Mouse (Mus musculus): ENCODE results near the gene Tnnc1.

Tnnc1 gene

DNA sequence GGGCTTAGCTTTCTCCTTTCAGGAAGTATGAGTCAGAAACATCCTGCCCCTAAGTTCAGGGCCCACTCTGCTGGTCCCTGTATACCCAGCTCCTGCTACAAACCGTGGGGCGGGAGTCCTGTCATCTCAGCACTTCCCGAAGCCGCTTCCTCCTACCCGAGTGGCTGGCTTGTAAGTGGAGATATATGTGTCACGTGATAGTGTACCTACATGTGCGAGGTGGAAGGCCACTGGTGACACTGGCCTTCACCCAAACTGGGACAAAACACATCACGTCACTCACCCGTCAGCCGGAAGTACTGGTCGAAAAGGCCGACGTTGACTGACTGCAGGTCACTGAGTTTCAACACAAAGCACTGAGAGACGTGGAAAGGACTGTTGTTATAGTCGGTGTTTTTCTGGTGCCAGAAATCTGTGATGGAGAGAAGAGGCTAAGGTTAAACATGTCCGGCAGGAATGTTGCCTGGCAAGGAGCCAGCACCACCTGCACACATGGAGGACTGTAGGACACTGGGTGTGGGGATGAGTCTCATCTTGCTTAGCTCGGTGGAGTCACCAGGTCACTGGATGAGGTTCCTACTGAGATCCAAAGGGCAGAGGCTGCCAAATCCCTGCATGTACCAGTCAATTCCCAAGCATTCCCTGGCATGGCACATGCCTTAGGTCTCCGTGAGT lies 35.2 kb upstream of the Tnnc1 start:
- DNase-seq (ENCODE audit: low read depth, low spot score): no peak
- Histone ChIP-seq H3K36me3 (ENCODE audit: control insufficient read depth, insufficient read depth, low read length, poor library complexity, severe bottlenecking) (peaks cover 21% of the 10 kb centered on the region), H3K27me3 (ENCODE audit: control insufficient read depth, insufficient read depth, low read length, poor library complexity, severe bottlenecking) (no peaks in the 10 kb centered on the region)

- H3K27me3 ChIP-seq (ENCODE audit: control insufficient read depth, insufficient read depth, low read length, poor library complexity, severe bottlenecking): no peaks in the 10 kb centered on the region
- no peak for DNase-seq (ENCODE audit: low read depth, low spot score)
- H3K36me3 ChIP-seq (ENCODE audit: control insufficient read depth, insufficient read depth, low read length, poor library complexity, severe bottlenecking): peaks cover 21% of the 10 kb centered on the region
Measured at GRCm38 (mm10) chr14:31173537-31173936, 34.6 kb upstream of the Tnnc1 start.

- DNase-seq (ENCODE audit: low read depth, low spot score): no peak
- H3K27me3 ChIP-seq (ENCODE audit: control insufficient read depth, insufficient read depth, low read length, poor library complexity, severe bottlenecking): no peaks in the 10 kb centered on the region
- peaks cover 16% of the 10 kb centered on the region for H3K36me3 ChIP-seq (ENCODE audit: control insufficient read depth, insufficient read depth, low read length, poor library complexity, severe bottlenecking)
Measured at GRCm38 (mm10) chr14:31177287-31177686, 30.8 kb upstream of the Tnnc1 start.

- Histone ChIP-seq H3K36me3 (ENCODE audit: control insufficient read depth, insufficient read depth, low read length, poor library complexity, severe bottlenecking) (peaks cover 14% of the 10 kb centered on the region), H3K27me3 (ENCODE audit: control insufficient read depth, insufficient read depth, low read length, poor library complexity, severe bottlenecking) (no peaks in the 10 kb centered on the region)
- DNase-seq (ENCODE audit: low read depth, low spot score): no peak
Measured at GRCm38 (mm10) chr14:31177715-31178114, 30.4 kb upstream of the Tnnc1 start.

DNA sequence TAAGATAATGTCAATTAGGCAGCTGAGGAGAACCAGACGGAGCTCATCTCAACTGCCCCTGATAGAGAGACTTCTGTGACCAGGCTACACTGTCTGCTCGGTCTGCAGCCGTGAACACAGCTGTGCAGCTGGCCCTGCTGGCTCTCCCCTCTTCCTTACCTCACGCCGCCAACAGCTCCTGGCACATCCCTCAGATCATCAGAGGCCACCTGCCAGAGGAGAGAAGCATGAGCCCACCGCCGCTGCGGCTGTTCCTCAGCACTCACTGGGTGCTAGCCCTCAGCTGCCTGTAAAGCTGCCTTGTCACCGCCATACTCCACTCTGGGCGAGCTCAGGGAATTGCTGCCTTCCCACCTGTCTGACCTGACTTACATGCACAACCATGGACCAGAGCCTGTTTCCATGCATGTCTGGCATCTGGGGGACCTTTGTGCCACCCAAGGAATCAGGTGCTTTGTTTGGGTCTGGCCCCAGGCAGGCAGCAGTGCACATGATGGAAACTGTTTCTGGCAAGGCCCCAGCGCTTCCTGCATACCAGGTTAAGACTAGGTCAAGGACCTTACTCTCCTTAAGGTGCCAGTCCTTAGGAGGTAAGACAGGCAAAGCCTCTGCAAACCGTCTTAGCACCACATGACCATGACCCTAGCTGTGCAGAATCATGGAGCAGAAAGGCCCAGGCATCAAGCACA lies 28.3 kb upstream of the Tnnc1 start:
- Histone ChIP-seq H3K36me3 (ENCODE audit: control insufficient read depth, insufficient read depth, low read length, poor library complexity, severe bottlenecking) (peaks cover 15% of the 10 kb centered on the region), H3K27me3 (ENCODE audit: control insufficient read depth, insufficient read depth, low read length, poor library complexity, severe bottlenecking) (no peaks in the 10 kb centered on the region)
- no peak for DNase-seq (ENCODE audit: low read depth, low spot score)

DNA sequence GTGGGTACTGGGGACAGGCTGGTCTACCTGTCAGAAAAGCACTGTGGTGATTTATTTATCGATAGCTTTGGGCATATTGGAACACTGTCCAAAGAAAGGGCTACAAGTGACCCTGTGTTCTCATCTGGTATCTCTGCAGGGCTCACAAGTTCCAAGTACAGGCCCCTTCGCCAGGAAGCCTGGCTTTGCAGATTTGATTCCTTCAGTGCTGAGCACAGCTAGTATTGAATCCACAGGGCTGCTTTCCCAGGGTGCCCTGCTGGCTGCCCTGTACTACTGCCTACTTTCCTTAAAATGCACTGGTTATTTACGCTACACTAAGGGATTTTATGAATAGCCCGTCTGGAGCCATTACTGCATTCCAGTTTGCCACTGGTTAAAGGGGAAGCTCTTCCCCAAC lies 26.6 kb upstream of the Tnnc1 start:
- H3K36me3 ChIP-seq (ENCODE audit: control insufficient read depth, insufficient read depth, low read length, poor library complexity, severe bottlenecking): peaks cover 19% of the 10 kb centered on the region; the same call in 1 of the 2 replicates
- no peak for DNase-seq (ENCODE audit: low read depth, low spot score)
- H3K27me3 ChIP-seq (ENCODE audit: control insufficient read depth, insufficient read depth, low read length, poor library complexity, severe bottlenecking): no peaks in the 10 kb centered on the region

DNA sequence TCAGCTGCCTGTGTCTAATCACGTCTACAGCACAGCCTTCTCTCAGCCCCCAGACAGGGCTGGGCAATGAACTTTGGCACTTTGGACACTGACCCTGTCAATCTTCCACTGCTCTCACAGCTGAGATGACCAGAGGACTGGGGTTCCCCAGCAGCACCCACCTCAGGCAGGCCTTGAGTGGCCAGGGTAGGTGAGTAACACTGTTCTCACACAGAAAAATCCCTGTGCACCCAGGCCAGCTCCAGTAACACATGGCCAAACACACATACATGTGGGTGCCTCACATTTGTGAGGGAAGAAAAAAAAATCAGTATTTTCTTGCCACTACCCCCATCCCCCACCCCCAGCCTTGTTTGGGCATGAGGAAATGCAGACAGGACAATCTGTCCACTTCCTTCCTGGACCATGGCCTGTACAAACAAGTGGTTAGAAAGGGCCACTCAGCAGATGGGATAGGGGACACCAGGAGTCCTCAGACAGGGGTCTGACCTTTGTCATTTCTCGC lies 25.3 kb upstream of the Tnnc1 start:
- Histone ChIP-seq H3K27me3 (ENCODE audit: control insufficient read depth, insufficient read depth, low read length, poor library complexity, severe bottlenecking) (no peaks in the 10 kb centered on the region), H3K36me3 (ENCODE audit: control insufficient read depth, insufficient read depth, low read length, poor library complexity, severe bottlenecking) (peaks cover 16% of the 10 kb centered on the region)
- no peak for DNase-seq (ENCODE audit: low read depth, low spot score)

DNA sequence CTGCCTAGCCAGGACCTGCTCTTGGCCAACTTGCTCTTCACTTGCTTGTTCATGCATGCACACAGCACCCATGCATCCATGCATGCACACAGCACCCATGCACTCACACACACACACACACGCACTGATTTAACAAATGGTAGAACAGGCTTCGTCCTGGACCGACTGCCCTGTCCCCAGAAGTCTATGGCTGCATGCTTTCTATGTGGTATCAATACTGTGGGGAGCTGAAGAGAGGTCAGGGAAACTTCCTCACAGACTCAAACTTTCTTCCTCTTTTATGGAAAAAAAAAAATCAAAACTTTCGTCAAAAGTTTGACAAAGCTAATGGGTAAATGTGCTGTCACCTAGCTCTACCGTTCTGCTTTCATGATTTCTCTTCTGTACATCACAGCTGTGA lies 24.6 kb upstream of the Tnnc1 start:
- Histone ChIP-seq H3K36me3 (ENCODE audit: control insufficient read depth, insufficient read depth, low read length, poor library complexity, severe bottlenecking) (peaks cover 18% of the 10 kb centered on the region), H3K27me3 (ENCODE audit: control insufficient read depth, insufficient read depth, low read length, poor library complexity, severe bottlenecking) (no peaks in the 10 kb centered on the region)
- no peak for DNase-seq (ENCODE audit: low read depth, low spot score)

GRCm38 (mm10) chr14:31184195-31184594 lies 23.9 kb upstream of the Tnnc1 start:
- peaks cover 21% of the 10 kb centered on the region for H3K36me3 ChIP-seq (ENCODE audit: control insufficient read depth, insufficient read depth, low read length, poor library complexity, severe bottlenecking)
- no peak for DNase-seq (ENCODE audit: low read depth, low spot score)

GRCm38 (mm10) chr14:31186656-31187055 lies 21.5 kb upstream of the Tnnc1 start:
- no peaks in the 10 kb centered on the region for H3K27me3 ChIP-seq (ENCODE audit: control insufficient read depth, insufficient read depth, low read length, poor library complexity, severe bottlenecking)
- no peak for DNase-seq (ENCODE audit: low read depth, low spot score)
- H3K36me3 ChIP-seq (ENCODE audit: control insufficient read depth, insufficient read depth, low read length, poor library complexity, severe bottlenecking): peaks cover 25% of the 10 kb centered on the region

More at GRCm38 (mm10) chr14:31184195-31184594, 23.9 kb upstream of the Tnnc1 start:
- no peaks in the 10 kb centered on the region for H3K27me3 ChIP-seq (ENCODE audit: control insufficient read depth, insufficient read depth, low read length, poor library complexity, severe bottlenecking)

DNA sequence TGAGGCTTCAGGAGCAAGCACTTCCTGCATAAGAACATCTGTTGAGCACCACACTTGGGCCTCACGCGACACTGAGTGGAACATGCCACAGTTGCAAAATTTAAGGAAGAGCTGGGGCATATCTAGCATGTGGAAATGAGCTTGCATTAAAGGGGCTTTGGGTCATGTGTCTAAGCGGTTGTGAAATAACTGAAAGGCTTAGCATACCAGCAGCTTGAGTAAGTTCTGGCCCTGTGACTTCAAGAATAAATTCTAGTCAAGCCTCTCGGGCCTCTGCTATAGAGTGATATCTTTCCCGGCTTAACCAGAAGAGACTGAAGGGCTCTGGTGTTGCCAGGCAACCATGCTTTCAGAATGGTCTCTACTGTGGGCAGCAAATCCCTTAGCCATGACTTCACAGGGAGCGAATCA lies 19.3 kb upstream of the Tnnc1 start:
- no peak for DNase-seq (ENCODE audit: low read depth, low spot score)
- H3K36me3 ChIP-seq (ENCODE audit: control insufficient read depth, insufficient read depth, low read length, poor library complexity, severe bottlenecking): peaks cover 25% of the 10 kb centered on the region

DNA sequence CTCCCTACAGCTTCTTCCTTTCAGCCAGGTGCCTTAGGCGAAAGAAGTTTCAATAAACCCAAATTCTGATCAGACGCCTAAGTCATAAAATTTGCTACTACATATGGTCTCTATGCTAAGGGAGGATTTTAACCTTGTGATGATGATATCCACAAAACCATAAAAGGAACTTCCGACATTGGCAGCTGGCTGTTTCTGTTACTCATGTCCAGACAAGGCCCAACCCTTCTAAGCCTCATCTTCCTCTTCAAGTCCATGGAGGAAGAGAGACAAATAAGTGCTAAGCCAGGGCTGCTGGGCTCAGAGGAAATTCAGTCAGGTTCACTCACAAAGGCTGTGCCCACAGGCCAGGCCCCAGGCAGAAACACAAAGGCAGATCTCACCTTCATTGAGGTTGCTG lies 18.8 kb upstream of the Tnnc1 start:
- no peaks in the 10 kb centered on the region for H3K27me3 ChIP-seq (ENCODE audit: control insufficient read depth, insufficient read depth, low read length, poor library complexity, severe bottlenecking)
- no peak for DNase-seq (ENCODE audit: low read depth, low spot score)
- H3K36me3 ChIP-seq (ENCODE audit: control insufficient read depth, insufficient read depth, low read length, poor library complexity, severe bottlenecking): peaks cover 23% of the 10 kb centered on the region

More for the DNA sequence above, 19.3 kb upstream of the Tnnc1 start:
- H3K27me3 ChIP-seq (ENCODE audit: control insufficient read depth, insufficient read depth, low read length, poor library complexity, severe bottlenecking): no peaks in the 10 kb centered on the region

DNA sequence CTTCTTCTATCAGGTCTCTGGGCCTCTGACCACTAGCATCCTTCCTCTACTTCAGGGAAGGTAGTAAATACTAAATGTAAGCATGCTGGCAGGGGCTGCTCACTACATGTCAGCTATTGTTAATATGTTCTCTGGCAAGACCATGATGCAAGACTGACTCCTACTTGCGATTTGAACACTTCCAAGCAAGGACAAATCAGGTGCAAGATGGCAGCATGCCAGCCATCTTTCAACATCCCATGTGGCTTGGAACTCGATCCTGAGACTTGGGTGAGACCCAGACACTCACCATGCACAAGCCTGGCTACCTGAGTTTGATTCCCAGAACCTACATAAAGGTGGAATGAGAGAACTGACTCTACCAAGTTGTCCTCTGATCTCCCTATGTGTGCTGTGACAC lies 16.2 kb upstream of the Tnnc1 start:
- DNase-seq (ENCODE audit: low read depth, low spot score): no peak
- Histone ChIP-seq H3K36me3 (ENCODE audit: control insufficient read depth, insufficient read depth, low read length, poor library complexity, severe bottlenecking) (peaks cover 18% of the 10 kb centered on the region), H3K27me3 (ENCODE audit: control insufficient read depth, insufficient read depth, low read length, poor library complexity, severe bottlenecking) (no peaks in the 10 kb centered on the region)

DNA sequence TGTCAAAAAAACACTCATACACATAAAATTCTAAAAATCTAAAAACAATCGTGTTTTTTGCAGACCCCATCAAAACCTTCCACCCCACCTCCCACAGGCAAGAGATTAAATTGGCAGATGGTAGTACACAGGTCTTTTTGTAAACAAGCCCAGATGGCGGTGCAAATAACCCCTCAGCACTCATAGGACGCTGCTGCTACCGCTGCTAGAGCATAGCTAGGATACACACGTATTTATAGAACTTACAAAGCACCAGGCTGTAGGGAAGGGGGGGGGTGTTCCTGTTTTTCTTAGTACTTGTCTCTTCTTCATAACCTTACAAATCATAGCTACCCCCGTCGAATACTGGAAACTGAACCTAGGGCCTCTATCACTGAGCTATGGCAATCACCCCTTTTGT lies 14.3 kb upstream of the Tnnc1 start:
- DNase-seq (ENCODE audit: low read depth, low spot score): no peak
- peaks cover 12% of the 10 kb centered on the region for H3K36me3 ChIP-seq (ENCODE audit: control insufficient read depth, insufficient read depth, low read length, poor library complexity, severe bottlenecking)
- no peaks in the 10 kb centered on the region for H3K27me3 ChIP-seq (ENCODE audit: control insufficient read depth, insufficient read depth, low read length, poor library complexity, severe bottlenecking)

DNA sequence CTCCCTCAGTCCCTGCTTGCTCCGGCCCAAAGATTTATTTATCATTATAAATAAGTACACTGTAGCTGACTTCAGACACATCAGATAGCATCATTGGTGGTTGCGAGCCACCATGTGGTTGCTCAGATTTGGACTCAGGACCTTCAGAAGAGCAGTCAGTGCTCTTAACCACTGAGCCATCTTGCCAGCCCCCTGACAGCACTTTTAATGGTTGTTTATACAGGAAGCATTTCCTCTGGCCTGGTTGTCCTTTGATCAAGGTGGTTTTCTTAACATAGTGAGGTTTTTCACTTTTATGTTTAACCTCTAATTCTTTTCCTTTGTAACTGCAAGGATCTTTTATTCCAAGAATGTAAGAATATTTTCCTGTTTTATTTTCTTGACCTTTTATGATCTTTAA lies 13.7 kb upstream of the Tnnc1 start:
- no peaks in the 10 kb centered on the region for H3K27me3 ChIP-seq (ENCODE audit: control insufficient read depth, insufficient read depth, low read length, poor library complexity, severe bottlenecking)
- no peak for DNase-seq (ENCODE audit: low read depth, low spot score)

More for the DNA sequence above, 13.7 kb upstream of the Tnnc1 start:
- peaks cover 11% of the 10 kb centered on the region for H3K36me3 ChIP-seq (ENCODE audit: control insufficient read depth, insufficient read depth, low read length, poor library complexity, severe bottlenecking)

All from splenic B cell, adult 2 months (primary cell).